Mouse (Mus musculus) CD4-positive helper T cell, adult 2 months (primary cell): ENCODE results near the gene Acap3.

Source experiments
- DNase-seq: peaks from one replicate; pipeline ENCODE4 v3.0.0-alpha.2; 2012; ENCODE audit warnings: low read depth, missing footprints, low spot score

The Acap3 gene

DNA sequence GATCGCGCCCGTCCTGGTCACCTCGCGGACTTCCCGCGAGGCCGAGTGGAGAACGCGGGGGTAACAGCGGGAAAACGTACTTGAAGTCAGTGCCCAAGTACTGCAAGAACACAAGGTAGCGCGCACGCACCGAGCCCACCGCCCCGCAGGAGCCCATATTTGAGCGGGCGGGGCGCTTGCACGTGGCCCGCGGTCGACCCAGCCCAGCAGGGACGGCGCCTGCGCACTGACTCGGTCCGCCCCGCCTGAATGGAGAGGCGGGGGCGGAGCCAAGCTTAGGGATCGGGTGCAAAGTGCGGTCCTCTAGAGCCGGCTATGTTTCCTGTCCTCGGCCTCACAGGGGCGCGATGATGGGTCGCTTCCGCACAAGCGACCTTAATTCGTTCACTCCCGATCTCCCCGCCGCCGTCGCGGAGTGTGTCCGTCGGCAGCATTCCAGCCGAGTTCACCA, at the start of gene Acap3, which contains the start of gene Pusl1:
Acap3 (plus strand) TSS at position 272 of the 451 bp plus-strand sequence.
Pusl1 (minus strand) TSS at position 231 of the 451 bp plus-strand sequence.
- peak; percentile 97 for DNase-seq

DNA sequence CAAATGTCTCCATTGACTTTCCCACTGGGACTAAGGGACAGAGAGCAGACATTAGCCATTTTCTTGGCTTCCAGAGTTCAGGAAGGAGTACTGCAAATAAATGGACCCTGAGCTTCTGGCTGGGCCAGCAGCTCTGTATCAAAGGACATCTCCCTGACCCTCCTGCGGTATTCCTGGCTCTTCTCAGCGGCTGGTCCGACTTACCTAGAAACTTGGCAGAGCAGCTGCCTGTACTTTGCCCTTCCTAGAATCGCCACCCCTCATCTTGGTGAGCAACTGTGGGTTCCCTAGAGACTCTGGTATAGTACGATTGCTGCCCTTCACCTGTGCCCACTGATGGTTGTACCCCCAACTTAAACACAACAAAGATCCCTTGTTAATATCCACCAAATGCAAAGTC, 48.4 kb upstream of the Acap3 start:
- DNase-seq, result no peak

DNA sequence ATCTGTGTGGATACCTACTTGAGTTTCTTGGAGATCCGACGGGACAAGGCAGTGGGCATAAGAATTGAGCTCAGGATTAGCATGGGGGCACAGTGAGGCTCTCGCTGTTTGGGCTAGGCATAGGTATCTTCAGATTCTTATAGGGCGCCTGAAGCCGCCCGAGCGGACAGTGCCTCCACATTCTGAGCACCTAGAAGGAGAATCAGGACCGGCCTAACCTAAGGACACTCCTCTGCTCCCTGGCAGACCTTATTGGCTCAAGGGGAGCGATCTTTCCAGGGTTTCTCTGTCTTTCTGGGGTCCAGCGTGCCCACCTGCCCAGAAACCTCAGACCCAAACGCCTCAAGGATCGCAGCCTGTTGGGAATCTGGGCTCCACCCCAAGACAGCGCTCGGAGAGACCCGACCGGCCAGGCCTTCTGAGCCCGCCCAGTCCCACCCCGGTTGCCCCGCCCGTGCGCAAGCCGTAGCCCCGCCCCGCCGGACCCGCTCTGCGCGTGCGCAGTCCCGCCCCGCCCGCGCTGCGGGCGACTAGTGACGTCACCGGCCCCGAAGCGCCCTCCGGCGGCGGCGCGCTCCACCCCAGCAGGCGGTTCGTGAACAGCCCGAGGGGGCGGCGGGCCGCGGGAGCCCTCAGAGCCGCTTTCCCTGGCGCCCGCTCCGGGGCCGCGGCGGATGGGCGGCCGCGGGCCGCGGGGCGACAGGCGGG, 44.6 kb upstream of the Acap3 start, which contains the start of gene Dvl1:
Dvl1 (plus strand) TSS at position 532 of the 708 bp plus-strand sequence.
- DNase-seq, result peak; percentile 93

- DNase-seq, result peak; percentile 54
These were observed 43.9 kb upstream of the Acap3 start for GRCm38 (mm10) chr4:155847591-155848352.

GRCm38 (mm10) chr4:155848434-155849095, 43.1 kb upstream of the Acap3 start:
- no peak for DNase-seq

- no peak for DNase-seq
These were observed 42.2 kb upstream of the Acap3 start for GRCm38 (mm10) chr4:155849391-155849790.

DNA sequence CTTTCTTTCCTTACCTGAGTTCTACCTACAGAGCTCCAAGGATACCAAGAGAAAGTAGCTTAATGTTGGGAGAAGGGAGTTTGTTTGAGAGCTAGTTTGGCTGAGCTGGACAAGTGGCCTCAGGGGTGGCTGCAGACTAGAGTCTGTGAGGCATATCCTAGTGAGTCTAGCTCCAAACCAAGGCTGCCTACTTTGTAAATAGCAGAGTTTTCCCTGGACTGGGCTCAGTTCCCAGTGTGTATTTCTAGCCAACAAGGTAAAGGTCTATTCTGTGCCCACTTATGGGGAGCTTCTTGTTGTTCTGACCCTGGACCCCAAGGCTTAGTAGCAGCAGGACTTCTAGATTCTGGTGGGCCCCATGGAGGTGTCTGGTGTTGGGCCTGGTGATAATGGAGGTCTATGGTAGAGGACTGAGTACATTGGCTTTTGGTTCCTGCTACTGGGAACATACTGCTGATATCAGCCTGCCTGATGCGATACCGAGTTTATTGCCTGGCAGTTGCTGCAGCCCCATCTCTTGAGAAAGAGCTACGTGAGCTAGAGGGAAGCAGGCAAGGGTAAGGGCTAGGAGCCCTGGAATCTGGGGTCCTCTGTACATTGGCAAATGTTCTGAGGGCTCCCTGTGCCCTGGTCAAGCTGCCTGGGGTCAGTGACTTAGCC, 41.7 kb upstream of the Acap3 start:
- DNase-seq, result no peak

DNA sequence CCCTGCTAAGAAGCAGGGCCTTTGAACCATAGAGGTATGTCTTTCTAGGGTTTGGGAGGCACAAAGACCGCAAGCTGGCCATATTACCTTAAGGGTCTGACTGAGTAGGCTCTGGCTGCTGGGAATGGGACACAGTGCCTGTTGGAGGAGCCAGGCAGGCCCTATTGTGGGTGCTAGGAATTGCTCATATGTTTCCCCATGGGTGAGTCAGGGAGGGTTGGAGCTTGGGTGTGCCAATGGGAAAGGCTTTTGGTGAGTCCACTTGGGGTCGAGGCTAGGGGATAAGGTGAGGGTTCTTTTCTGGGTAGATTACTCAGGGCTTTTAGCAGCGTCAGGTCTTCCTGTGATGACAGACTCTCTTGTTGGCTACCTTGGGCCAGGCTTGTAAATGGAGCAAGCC, 40.3 kb upstream of the Acap3 start:
- DNase-seq, result no peak

DNA sequence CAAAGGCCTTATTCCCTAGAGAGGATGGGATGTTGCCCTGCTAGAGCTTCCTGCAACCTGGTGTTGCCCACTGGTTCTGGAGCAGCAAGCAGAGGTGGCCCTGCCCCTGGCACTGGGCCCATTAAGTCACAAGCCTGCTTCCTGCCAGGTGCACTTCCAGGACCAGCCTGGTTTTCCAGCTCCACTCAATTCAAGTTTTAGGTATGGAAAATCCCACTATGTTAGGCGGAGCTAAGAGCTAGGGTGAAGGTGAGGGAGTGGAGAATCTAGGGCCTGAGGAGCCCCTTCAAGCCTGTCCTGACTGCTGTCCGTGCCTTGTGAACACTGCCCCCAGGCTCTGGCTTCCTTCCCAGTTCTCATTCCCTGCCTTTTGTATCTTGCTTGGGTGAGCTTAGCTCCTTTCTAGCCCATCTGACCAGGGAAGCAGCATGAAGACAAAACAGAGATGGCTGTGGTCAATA, 39.6 kb upstream of the Acap3 start:
- no peak for DNase-seq

GRCm38 (mm10) chr4:155853421-155853820, 38.2 kb upstream of the Acap3 start:
- DNase-seq, result no peak

DNA sequence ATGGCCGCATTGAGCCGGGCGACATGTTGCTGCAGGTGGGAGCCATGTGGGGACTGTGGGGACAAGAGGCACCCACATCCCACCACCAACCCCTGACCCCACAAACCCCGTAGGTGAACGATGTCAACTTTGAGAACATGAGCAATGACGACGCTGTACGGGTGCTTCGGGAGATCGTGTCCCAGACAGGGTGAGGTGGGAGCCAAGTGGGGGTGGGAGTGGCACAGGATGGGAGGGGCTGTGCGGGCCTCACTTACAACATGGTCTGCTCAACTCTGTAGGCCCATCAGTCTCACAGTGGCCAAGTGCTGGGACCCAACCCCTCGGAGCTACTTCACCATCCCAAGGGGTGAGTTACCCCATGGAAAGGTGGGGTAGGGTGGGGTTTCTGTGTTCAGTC, 36.6 kb upstream of the Acap3 start:
- no peak for DNase-seq

GRCm38 (mm10) chr4:155856071-155856470, 35.6 kb upstream of the Acap3 start:
- no peak for DNase-seq

GRCm38 (mm10) chr4:155856881-155857280, 34.7 kb upstream of the Acap3 start:
- DNase-seq, result no peak

DNA sequence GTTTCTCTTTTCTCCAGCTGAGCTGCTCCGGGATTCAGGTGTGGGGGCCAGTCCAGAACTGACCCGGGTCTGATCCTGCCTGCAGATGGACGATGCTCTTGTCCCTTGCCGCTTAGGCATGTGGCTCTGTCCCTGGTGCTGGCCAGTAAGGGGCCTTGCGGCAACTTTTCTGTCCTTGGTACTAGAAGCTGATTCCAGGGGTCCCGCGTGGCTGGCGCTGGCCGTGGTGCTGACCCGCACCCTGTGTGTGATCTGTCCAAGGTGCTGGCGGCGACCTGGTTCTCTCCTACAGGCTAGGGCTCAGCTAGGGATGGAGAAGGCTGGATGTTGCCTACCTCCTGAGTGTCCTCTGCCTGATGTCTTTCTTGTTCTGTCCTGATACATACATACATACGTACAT, 32.3 kb upstream of the Acap3 start:
- no peak for DNase-seq

- DNase-seq, result no peak
These were observed 29.8 kb upstream of the Acap3 start for GRCm38 (mm10) chr4:155861787-155862186.

DNA sequence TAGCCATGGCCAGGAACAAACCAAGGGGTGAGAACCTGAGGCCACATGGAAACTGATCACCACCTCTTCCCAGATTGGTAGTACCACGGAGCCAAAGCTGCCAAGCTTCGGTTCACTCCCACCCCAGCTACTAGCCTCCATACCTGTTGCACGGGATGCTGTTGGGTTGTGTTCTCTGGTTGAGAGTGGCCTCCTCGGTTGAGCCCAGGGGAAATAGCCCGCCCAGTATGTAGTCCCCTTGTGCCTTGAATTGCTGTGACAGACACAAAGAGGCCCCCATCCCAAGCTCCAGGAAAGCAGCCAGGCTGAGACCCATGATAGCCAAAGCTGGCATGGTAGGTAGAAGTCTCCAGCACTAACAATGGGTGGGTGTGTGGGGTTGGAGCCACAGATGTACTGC, 28.6 kb upstream of the Acap3 start, which contains the start of gene Tas1r3:
Tas1r3 (minus strand) TSS at position 362 of the 400 bp plus-strand sequence.
- DNase-seq, result no peak

DNA sequence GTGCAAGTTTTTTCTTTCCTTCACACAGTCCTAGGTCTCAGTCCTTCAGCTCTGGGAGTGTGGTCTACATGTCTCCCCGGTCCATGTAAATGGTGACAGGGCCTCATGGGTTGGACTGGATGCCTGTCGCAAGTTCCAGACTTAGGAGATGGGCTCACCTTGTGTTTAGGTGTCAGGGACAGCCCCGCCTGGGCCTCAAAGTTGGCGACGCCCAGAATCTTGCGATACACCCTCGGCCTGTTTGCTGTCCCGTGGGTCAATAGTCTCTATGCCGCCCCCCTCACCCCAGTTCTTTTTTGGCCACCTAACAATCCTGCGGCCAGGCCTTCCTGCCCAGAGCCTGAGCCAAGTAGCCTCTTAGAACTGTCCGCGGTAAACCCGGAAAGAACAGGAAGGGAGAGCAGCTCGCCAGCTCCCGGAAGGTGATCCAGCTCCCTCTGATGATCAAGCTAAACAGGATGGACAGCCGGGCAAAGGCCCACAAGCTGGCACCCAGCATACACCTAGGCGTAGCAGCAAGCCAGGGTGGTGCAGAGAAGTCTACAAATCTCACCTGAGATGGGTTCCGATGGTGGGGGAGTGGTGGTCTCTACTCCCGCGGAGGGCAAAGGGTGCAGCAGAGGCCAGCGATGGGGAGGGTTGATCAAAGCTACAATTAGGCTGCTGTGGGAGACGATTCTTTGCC, 22.9 kb upstream of the Acap3 start:
- no peak for DNase-seq

GRCm38 (mm10) chr4:155869317-155870033, 22.1 kb upstream of the Acap3 start, which contains the start of the genes Cptp and Ints11:
Gene Cptp (minus strand): TSS chr4:155869440.
Gene Ints11 (plus strand): TSS chr4:155869546.
- DNase-seq, result peak; percentile 96

DNA sequence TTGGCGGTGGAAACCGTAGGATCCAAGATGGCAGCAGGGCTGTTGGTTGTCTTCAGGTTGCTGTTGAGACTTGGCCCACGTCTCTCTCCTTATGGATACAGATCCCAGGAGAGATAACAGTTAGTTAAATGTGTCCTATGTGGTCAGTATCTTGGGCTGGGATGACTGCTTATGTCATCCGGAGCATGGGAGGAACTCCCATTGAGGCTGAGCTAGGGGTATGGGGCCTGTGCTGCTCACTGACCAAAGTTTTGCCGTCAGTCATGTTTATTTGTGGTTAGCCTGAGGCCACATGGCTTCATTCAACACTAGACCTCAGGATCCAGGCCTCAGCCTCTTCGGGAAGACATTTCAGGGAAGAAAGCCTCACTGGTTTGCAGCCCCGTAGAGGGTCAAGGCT, 20.2 kb upstream of the Acap3 start:
- DNase-seq, result no peak

- no peak for DNase-seq
These were observed 8.0 kb upstream of the Acap3 start for GRCm38 (mm10) chr4:155883587-155883986.
